Mouse (Mus musculus): Measurements from ENCODE around the gene Atp6v0d1.

Gene Atp6v0d1

GRCm38 (mm10) chr8:105536546-105536945, 29.3 kb downstream of the Atp6v0d1 start:
- no peak for DNase-seq

GRCm38 (mm10) chr8:105533892-105534329, 31.9 kb downstream of the Atp6v0d1 start:
- DNase-seq, result peak; percentile 93

- peak; percentile 75 for DNase-seq
These were observed 32.4 kb downstream of the Atp6v0d1 start for GRCm38 (mm10) chr8:105533439-105533838.

- DNase-seq, result peak; percentile 88
These were observed 34.1 kb downstream of the Atp6v0d1 start for GRCm38 (mm10) chr8:105531774-105532173.

- no peak for DNase-seq
These were observed 36.6 kb downstream of the Atp6v0d1 start for GRCm38 (mm10) chr8:105529271-105529670.

GRCm38 (mm10) chr8:105528206-105528605, 37.6 kb downstream of the Atp6v0d1 start:
- no peak for DNase-seq

- no peak for DNase-seq
These were observed 38.7 kb downstream of the Atp6v0d1 start for GRCm38 (mm10) chr8:105527110-105527509.

- DNase-seq, result no peak
These were observed 43.0 kb downstream of the Atp6v0d1 start for GRCm38 (mm10) chr8:105522890-105523289.

GRCm38 (mm10) chr8:105521995-105522769, 43.7 kb downstream of the Atp6v0d1 start:
- peak; percentile 49 for DNase-seq

GRCm38 (mm10) chr8:105521061-105521460, 44.8 kb downstream of the Atp6v0d1 start:
- no peak for DNase-seq

GRCm38 (mm10) chr8:105520521-105520920, 45.3 kb downstream of the Atp6v0d1 start:
- no peak for DNase-seq

GRCm38 (mm10) chr8:105519591-105519990, 46.3 kb downstream of the Atp6v0d1 start:
- peak; percentile 48 for DNase-seq

GRCm38 (mm10) chr8:105518436-105519313, 47.2 kb downstream of the Atp6v0d1 start, which contains the start of gene Hsd11b2:
Gene Hsd11b2, plus strand, starts transcription at chr8:105518755.
- peak; percentile 62 for DNase-seq

- DNase-seq, result no peak
These were observed 48.5 kb downstream of the Atp6v0d1 start for GRCm38 (mm10) chr8:105517346-105517745.

GRCm38 (mm10) chr8:105516018-105516645, 49.7 kb downstream of the Atp6v0d1 start:
- DNase-seq, result peak; percentile 88

- peak; percentile 78 for DNase-seq
These were observed 51.2 kb downstream of the Atp6v0d1 start for GRCm38 (mm10) chr8:105514656-105515055.

- no peak for DNase-seq
These were observed 51.7 kb downstream of the Atp6v0d1 start for GRCm38 (mm10) chr8:105514194-105514593.

- no peak for DNase-seq
These were observed 55.7 kb downstream of the Atp6v0d1 start for GRCm38 (mm10) chr8:105509997-105510735.

GRCm38 (mm10) chr8:105508758-105509157, 57.1 kb downstream of the Atp6v0d1 start:
- DNase-seq, result no peak

- DNase-seq, result no peak
These were observed 58.9 kb downstream of the Atp6v0d1 start for GRCm38 (mm10) chr8:105506977-105507376.

- DNase-seq, result no peak
These were observed 61.2 kb downstream of the Atp6v0d1 start for GRCm38 (mm10) chr8:105504617-105505016.

GRCm38 (mm10) chr8:105499787-105500186, 66.1 kb downstream of the Atp6v0d1 start:
- DNase-seq, result no peak

All from lung, postnatal 10 days (tissue).